Mouse (Mus musculus): ENCODE results near the gene Hspa8. TPM values are rescaled to one million over a fixed set of nuclear protein-coding genes. Genes with fewer than 3 reads are reported as not detected.

The Hspa8 gene
- polyA plus RNA-seq, 1 experiment from 2014 or later: 750 TPM

GRCm38 (mm10) chr9:40836681-40837080, 35.9 kb downstream of the Hspa8 start:
- Histone ChIP-seq H3K9me3 (ENCODE audit: low read length) (no peaks in the 10 kb centered on the region), H3K27ac (ENCODE audit: low read depth) (no peak overlapping the region), H3K4me1 (ENCODE audit: insufficient read depth) (no peaks in the 10 kb centered on the region), H3K4me3 (ENCODE audit: low read depth, low read length) (no peak overlapping the region), H3K4me2 (ENCODE audit: low read depth, low read length) (no peak overlapping the region), H3K27me3 (ENCODE audit: insufficient read depth, low read length) (no peaks in the 10 kb centered on the region), H3K36me3 (replicated peaks; ENCODE audit: insufficient read depth, low read length) (no peaks in the 10 kb centered on the region), H3K9ac (replicated peaks) (no peak overlapping the region)
- ATAC-seq (no peak), DNase-seq (no peak)
- WGBS (ENCODE audit: insufficient replicate concordance): 83% methylated on average over 3 of the region's 3 CpGs
- no peak for TF ChIP-seq CTCF (IDR thresholded peaks at IDR 0.05; ENCODE audit: low read depth)
- no peak for TF ChIP-seq EP300 (IDR thresholded peaks at IDR 0.05; ENCODE audit: low read depth)

GRCm38 (mm10) chr9:40839662-40840061, 38.9 kb downstream of the Hspa8 start:
- 46% methylated on average over 3 of the region's 3 CpGs for WGBS (ENCODE audit: insufficient replicate concordance)
- no peak for ATAC-seq
- H3K27me3 ChIP-seq (ENCODE audit: insufficient read depth, low read length): no peaks in the 10 kb centered on the region

GRCm38 (mm10) chr9:40851515-40851914, 50.7 kb downstream of the Hspa8 start:
- Histone ChIP-seq H3K4me2 (ENCODE audit: low read depth, low read length) (no peak overlapping the region), H3K36me3 (replicated peaks; ENCODE audit: insufficient read depth, low read length) (no peaks in the 10 kb centered on the region), H3K4me1 (ENCODE audit: insufficient read depth) (no peaks in the 10 kb centered on the region), H3K4me3 (ENCODE audit: low read depth, low read length) (no peak overlapping the region), H3K9ac (replicated peaks) (no peak overlapping the region), H3K27me3 (ENCODE audit: insufficient read depth, low read length) (0 out of 2 replicates have a peak, but pooled peaks cover under 1% of the 10 kb centered on the region), H3K27ac (ENCODE audit: low read depth) (no peak overlapping the region), H3K9me3 (ENCODE audit: low read length) (no peaks in the 10 kb centered on the region)
- TF ChIP-seq EP300 (IDR thresholded peaks at IDR 0.05; ENCODE audit: low read depth) (no peak), CTCF (IDR thresholded peaks at IDR 0.05; ENCODE audit: low read depth) (no peak)
- ATAC-seq (no peak), DNase-seq (no peak)
- 56% methylated on average over 2 of the region's 2 CpGs for WGBS (ENCODE audit: insufficient replicate concordance)

More at GRCm38 (mm10) chr9:40839662-40840061, 38.9 kb downstream of the Hspa8 start:
- Histone ChIP-seq H3K4me3 (ENCODE audit: low read depth, low read length) (no peak overlapping the region), H3K9me3 (ENCODE audit: low read length) (no peaks in the 10 kb centered on the region), H3K4me2 (ENCODE audit: low read depth, low read length) (no peak overlapping the region), H3K9ac (replicated peaks) (no peak overlapping the region), H3K36me3 (replicated peaks; ENCODE audit: insufficient read depth, low read length) (no peaks in the 10 kb centered on the region), H3K27ac (ENCODE audit: low read depth) (no peak overlapping the region), H3K4me1 (ENCODE audit: insufficient read depth) (no peaks in the 10 kb centered on the region)
- DNase-seq: no peak
- no peak for TF ChIP-seq EP300 (IDR thresholded peaks at IDR 0.05; ENCODE audit: low read depth)
- TF ChIP-seq CTCF (IDR thresholded peaks at IDR 0.05; ENCODE audit: low read depth): no peak

- Histone ChIP-seq H3K4me2 (ENCODE audit: low read depth, low read length) (peak overlapping the region; percentile 26), H3K36me3 (replicated peaks; ENCODE audit: insufficient read depth, low read length) (no peaks in the 10 kb centered on the region), H3K4me1 (ENCODE audit: insufficient read depth) (no peaks in the 10 kb centered on the region), H3K27me3 (ENCODE audit: insufficient read depth, low read length) (peaks cover 20% of the 10 kb centered on the region), H3K9me3 (ENCODE audit: low read length) (no peaks in the 10 kb centered on the region), H3K27ac (ENCODE audit: low read depth) (no peak overlapping the region), H3K4me3 (ENCODE audit: low read depth, low read length) (peak overlapping the region; percentile 4; the same call in 1 of the 2 replicates), H3K9ac (replicated peaks) (no peak overlapping the region)
- ATAC-seq (no peak), DNase-seq (no peak)
- 14% methylated on average over 21 of the region's 21 CpGs for WGBS (ENCODE audit: insufficient replicate concordance)
- TF ChIP-seq EP300 (IDR thresholded peaks at IDR 0.05; ENCODE audit: low read depth): no peak
- TF ChIP-seq CTCF (IDR thresholded peaks at IDR 0.05; ENCODE audit: low read depth): no peak
Observed at GRCm38 (mm10) chr9:40858461-40859160, 57.8 kb downstream of the Hspa8 start.

GRCm38 (mm10) chr9:40859196-40859595, 58.4 kb downstream of the Hspa8 start:
- no peak for TF ChIP-seq CTCF (IDR thresholded peaks at IDR 0.05; ENCODE audit: low read depth)
- TF ChIP-seq EP300 (IDR thresholded peaks at IDR 0.05; ENCODE audit: low read depth): no peak
- H3K4me2 ChIP-seq (ENCODE audit: low read depth, low read length): peak overlapping the region; percentile 26; the same call in 1 of the 2 replicates

More at GRCm38 (mm10) chr9:40859196-40859595, 58.4 kb downstream of the Hspa8 start:
- ATAC-seq (no peak), DNase-seq (no peak)
- no peak overlapping the region for H3K27ac ChIP-seq (ENCODE audit: low read depth)
- WGBS (ENCODE audit: insufficient replicate concordance): 20% methylated on average over 9 of the region's 9 CpGs
- H3K4me1 ChIP-seq (ENCODE audit: insufficient read depth): no peaks in the 10 kb centered on the region
- H3K36me3 ChIP-seq (replicated peaks; ENCODE audit: insufficient read depth, low read length): no peaks in the 10 kb centered on the region
- no peak overlapping the region for H3K4me3 ChIP-seq (ENCODE audit: low read depth, low read length)
- H3K27me3 ChIP-seq (ENCODE audit: insufficient read depth, low read length): peaks cover 20% of the 10 kb centered on the region
- no peak overlapping the region for H3K9ac ChIP-seq (replicated peaks)
- no peaks in the 10 kb centered on the region for H3K9me3 ChIP-seq (ENCODE audit: low read length)

Other genes with a start within 250 kb of the Hspa8 start
- gene Gm21915, start 130.4 kb upstream of the Hspa8 start, polyA plus RNA-seq (2015; fragmentation: Nextera tagmentation; extraction: Ambion mirVana): not detected in 2 replicates
- 1.8 and 1.9 TPM in 2 replicates for gene Clmp, start 115.0 kb upstream of the Hspa8 start, polyA plus RNA-seq (2015; fragmentation: Nextera tagmentation; extraction: Ambion mirVana)
- gene Bsx, start 73.1 kb downstream of the Hspa8 start, polyA plus RNA-seq (2015; fragmentation: Nextera tagmentation; extraction: Ambion mirVana): not detected in 2 replicates
- 0.04 TPM in 1 of 2 replicates, not detected in the other for gene Jhy, start 163.1 kb downstream of the Hspa8 start, polyA plus RNA-seq (2015; fragmentation: Nextera tagmentation; extraction: Ambion mirVana)
- gene Crtam, start 203.6 kb downstream of the Hspa8 start, polyA plus RNA-seq (2015; fragmentation: Nextera tagmentation; extraction: Ambion mirVana): 0.06 and 0.08 TPM in 2 replicates